Mouse (Mus musculus) small intestine, adult 2 months (tissue): ENCODE results near the gene Prpf19.
A peak's percentile ranks its signal among the peaks of the same experiment; 100 is the strongest.

Experiments
- CTCF ChIP-seq: fragments of 200-500 bp; IDR thresholded peaks from 2 replicates; pipeline ENCODE4 v1.5.1; 2012; ENCODE audit warnings: low read depth, mild to moderate bottlenecking, control low read depth, inconsistent platforms, low read length, moderate library complexity, mixed read lengths; ENCODE audit not compliant: insufficient replicate concordance, insufficient read length; ENCODE audit errors: extremely low read depth
- POLR2A ChIP-seq: fragments of 200-500 bp; IDR thresholded peaks from 2 replicates; pipeline ENCODE4 v1.6.1; 2012; ENCODE audit warnings: low read depth, mild to moderate bottlenecking, control low read depth, inconsistent platforms, low read length, moderate library complexity

DNA sequence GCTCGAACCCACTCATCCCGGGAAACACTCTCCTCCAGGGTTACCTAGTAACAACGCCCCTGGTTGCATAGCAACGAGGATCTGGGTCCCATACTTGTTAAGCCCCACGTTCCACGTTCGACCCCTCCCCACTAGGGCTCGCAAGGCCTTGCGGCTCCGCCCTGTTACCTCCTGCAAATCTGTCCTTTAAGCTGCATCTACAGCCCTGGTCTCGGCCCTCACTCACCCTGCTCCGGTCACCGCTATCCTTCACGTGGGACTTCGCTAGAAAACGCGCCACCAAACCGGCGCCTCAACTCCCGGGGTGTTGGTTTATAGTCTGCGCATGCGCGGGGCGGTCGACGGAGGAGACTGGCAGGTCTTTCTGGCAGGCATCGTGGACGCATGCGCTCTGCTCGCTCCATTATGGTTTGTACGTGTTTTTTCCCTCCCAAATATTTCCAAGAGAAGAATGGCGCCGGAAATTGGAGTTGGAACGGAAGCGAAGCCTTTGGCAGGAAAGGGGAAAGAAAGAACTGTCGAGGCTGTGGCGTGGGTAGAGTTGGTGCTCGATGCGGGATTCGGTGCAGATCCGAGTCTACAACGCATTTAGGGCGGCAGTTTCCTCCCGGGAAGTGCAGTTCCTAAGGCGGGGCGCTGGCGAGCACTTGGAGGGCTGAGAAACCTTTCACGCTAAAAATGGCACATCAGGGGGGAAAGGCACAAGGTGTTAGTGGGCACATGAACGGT lies 13.4 kb upstream of the Prpf19 start, which contains the start of gene Tmem109:
- TF ChIP-seq CTCF (peak; percentile 28; the same call in 1 of the 2 replicates), POLR2A (peak; percentile 27)
